ENCODE assay signal across 9 mouse cellular contexts in genomic region chr8:117395055-117395454, GRCm38 (mm10).
DNase-seq lines count a peak whose midpoint lies in the region; ATAC-seq and TF ChIP-seq lines count a peak whose summit lies in the region.
"Had no signal": no experiment of that assay in that cellular context is flagged by ENCODE, and none has a peak within 500 bp of the region (broad histone marks: within the 10 kb centered on the region; RNA-seq: fewer than 3 reads in every experiment).

No protein-coding gene starts in this region.

- 68% methylated on average over 7 of the region's 7 CpGs for WGBS in embryonic facial prominence, embryonic 15.5 days
- WGBS in thymus, adult 2 months, result 92% methylated on average over 7 of the region's 7 CpGs

- H3K27ac ChIP-seq in embryonic facial prominence, embryonic 15.5 days (replicated peaks), result 0 out of 2 replicates have a peak overlapping the region, but pooled peaks have one; percentile 25
- H3K27ac ChIP-seq in thymus, adult 2 months (ENCODE audit: control insufficient read depth, insufficient read depth, low read length), result no peak overlapping the region

- TF ChIP-seq POLR2A in thymus, adult 2 months (IDR thresholded peaks at IDR 0.05; ENCODE audit: control insufficient read depth, extremely low read depth, insufficient read depth, low read length, poor library complexity), result no peak

- DNase-seq in gastrocnemius, postnatal 14 days, result peak; percentile 29
- no peak for DNase-seq in gastrocnemius, adult 18-20 months (ENCODE audit: low spot score)
- DNase-seq in 3T3-L1 (ENCODE audit: low read depth, low spot score), result peak; percentile 28
- peak; percentile 71 to 75 for DNase-seq in left cerebral cortex, postnatal 36 days (ENCODE audit: low spot score in 2 of 2)
- DNase-seq in thymus, adult 2 months, result no peak
- no peak for DNase-seq in urinary bladder, adult 2 months (ENCODE audit: low spot score)
- no peak for DNase-seq in testis, postnatal 14 days (ENCODE audit: low spot score)
- DNase-seq: kidney, adult 11 months had no signal

- no peak for TF ChIP-seq CTCF in thymus, adult 2 months (IDR thresholded peaks at IDR 0.05; ENCODE audit: borderline replicate concordance, control insufficient read depth, extremely low read depth, insufficient read depth, low read length, poor library complexity)

- H3K27me3 ChIP-seq in embryonic facial prominence, embryonic 15.5 days, result no peaks in the 10 kb centered on the region
- no peaks in the 10 kb centered on the region for H3K27me3 ChIP-seq in thymus, adult 2 months (ENCODE audit: control insufficient read depth, insufficient read depth, low read length)

- no peak for ATAC-seq in embryonic facial prominence, embryonic 15.5 days (ENCODE audit: insufficient number of reproducible peaks, low FRiP score, low TSS enrichment, low read depth)

- no peaks in the 10 kb centered on the region for H3K9me3 ChIP-seq in embryonic facial prominence, embryonic 15.5 days (replicated peaks)

- H3K4me1 ChIP-seq in embryonic facial prominence, embryonic 15.5 days, result peaks cover 5% of the 10 kb centered on the region; the same call in 1 of the 2 replicates
- H3K4me1 ChIP-seq in thymus, adult 2 months (replicated peaks; ENCODE audit: control insufficient read depth, insufficient read depth, low read length), result no peaks in the 10 kb centered on the region

- H3K4me3 ChIP-seq in embryonic facial prominence, embryonic 15.5 days (replicated peaks), result no peak overlapping the region
- H3K4me3 ChIP-seq in thymus, adult 2 months (ENCODE audit: control insufficient read depth, insufficient read depth, low read length), result no peak overlapping the region

- intact Hi-C loops in gastrocnemius, postnatal 14 days (cut with DNase I; ENCODE audit: low total_unique reads), result no loop called here
- intact Hi-C loops in left cerebral cortex, postnatal 36 days (cut with DNase I), result no loop called here

- H3K9ac ChIP-seq in embryonic facial prominence, embryonic 15.5 days, result no peak overlapping the region

- peaks cover 16% of the 10 kb centered on the region; the same call in 1 of the 2 replicates for H3K36me3 ChIP-seq in embryonic facial prominence, embryonic 15.5 days
- H3K36me3 ChIP-seq in thymus, adult 2 months (ENCODE audit: control insufficient read depth, insufficient read depth, low read length), result no peaks in the 10 kb centered on the region

- H3K4me2 ChIP-seq in embryonic facial prominence, embryonic 15.5 days (replicated peaks), result no peak overlapping the region

Comparison
In these comparisons a context has a peak if more than half of its experiments do, and no peak if none do; other contexts are left out.
1. DNase-seq: peak in gastrocnemius, postnatal 14 days (single experiment), 3T3-L1 (single experiment) and left cerebral cortex, postnatal 36 days (2 of 2); none in gastrocnemius, adult 18-20 months (single experiment), thymus, adult 2 months (single experiment), urinary bladder, adult 2 months (single experiment) and testis, postnatal 14 days (single experiment).